ENCODE assay signal across 18 mouse cellular contexts in the genomic region with DNA sequence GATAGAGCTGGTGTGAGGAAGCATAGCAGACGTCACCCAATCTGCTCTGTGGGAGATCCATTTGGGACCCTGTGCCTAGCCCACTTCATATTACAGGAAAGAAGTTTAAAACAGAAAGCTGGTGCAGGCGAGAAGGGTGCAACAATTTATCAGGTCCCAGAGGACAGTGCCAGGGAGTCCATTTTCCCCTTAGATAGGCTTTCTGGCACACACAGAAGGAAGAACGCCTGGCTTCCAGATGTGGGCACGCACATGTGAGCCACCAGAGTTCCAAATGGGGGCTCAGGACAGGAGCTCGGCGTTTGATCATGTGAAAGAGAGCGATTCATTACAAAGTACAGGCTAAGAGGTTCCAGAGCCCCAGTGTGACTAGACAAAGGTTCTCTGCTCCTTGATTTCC.
"Had no signal": no experiment of that assay in that cellular context is flagged by ENCODE, and none has a peak within 500 bp of the region (broad histone marks: within the 10 kb centered on the region; RNA-seq: fewer than 3 reads in every experiment).

No protein-coding gene starts in this region.

- H3K27ac ChIP-seq: liver, embryonic 13.5 days; midbrain, embryonic 12.5 days; stomach, postnatal 0 days had no signal

- H3K4me3 ChIP-seq: liver, embryonic 13.5 days; midbrain, embryonic 12.5 days; myocyte had no signal

- H3K4me1 ChIP-seq: liver, embryonic 13.5 days; midbrain, embryonic 12.5 days had no signal

- ATAC-seq: midbrain, embryonic 16.5 days had no signal

- H3K9me3 ChIP-seq: liver, embryonic 13.5 days; midbrain, embryonic 12.5 days had no signal

- H3K36me3 ChIP-seq: liver, embryonic 13.5 days; midbrain, embryonic 12.5 days had no signal

- DNase-seq: kidney, adult 9 months; kidney, postnatal 14 days; kidney, postnatal 4 days; left cerebral cortex, postnatal 4 days; liver, embryonic 13.5 days; lung, adult 2 months; lung, postnatal 14 days; lung, postnatal 4 days; right cerebral cortex, adult 18-20 months; right cerebral cortex, postnatal 14 days; right cerebral cortex, postnatal 4 days; thymus, adult 2 months; thymus, postnatal 14 days; thymus, postnatal 4 days had no signal

- H3K4me2 ChIP-seq: liver, embryonic 13.5 days; midbrain, embryonic 12.5 days had no signal

- H3K9ac ChIP-seq: liver, embryonic 13.5 days; midbrain, embryonic 12.5 days had no signal
